Mouse (Mus musculus): ENCODE results near the gene Ifit2. TPM values are rescaled to one million over a fixed set of nuclear protein-coding genes. Genes with fewer than 3 reads are reported as not detected.

The Ifit2 gene
- polyA plus RNA-seq (2015; fragmentation: Nextera tagmentation; extraction: Ambion mirVana): 6.0 and 6.3 TPM in 2 replicates

DNA sequence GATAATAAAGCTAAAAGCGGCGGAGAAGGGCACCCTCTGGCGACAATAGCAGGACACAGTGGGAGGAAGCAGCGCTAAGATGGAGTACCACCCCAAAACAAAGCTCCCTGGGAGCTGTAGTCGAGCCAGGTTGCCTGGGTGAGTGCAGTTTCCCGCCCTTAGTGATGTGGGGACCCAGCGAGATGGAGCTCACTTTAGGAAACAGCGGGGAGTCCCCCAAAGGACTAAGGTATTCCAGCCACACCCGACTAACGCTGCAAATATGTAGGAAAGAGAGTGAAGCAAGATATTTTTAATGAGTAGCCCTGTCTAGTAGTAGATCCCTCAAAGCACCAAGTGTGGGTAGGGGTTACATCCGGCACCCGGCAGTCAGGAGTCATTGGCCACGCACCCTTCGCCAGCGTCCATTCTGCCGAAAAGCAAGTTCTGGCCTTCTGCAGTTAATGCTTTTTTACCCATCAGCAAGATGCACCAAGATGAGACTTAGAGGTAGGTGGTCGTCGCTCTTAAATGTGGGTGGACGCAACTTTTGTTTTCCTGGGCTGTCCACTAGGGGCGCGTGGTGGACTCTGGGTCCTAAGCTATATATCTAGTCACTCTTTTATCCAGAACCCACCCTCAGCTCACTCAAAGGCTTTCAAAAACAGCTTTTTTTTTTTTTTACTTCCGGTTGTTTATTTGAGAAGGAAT, at the start of gene Ifit2:
Ifit2 (plus strand) TSS at position 161 of the 690 bp plus-strand sequence.

GRCm38 (mm10) chr19:34526941-34527682, 23.4 kb upstream of the Ifit2 start, which contains the start of gene Lipa:
Gene Lipa (minus strand): TSS chr19:34527474.

DNA sequence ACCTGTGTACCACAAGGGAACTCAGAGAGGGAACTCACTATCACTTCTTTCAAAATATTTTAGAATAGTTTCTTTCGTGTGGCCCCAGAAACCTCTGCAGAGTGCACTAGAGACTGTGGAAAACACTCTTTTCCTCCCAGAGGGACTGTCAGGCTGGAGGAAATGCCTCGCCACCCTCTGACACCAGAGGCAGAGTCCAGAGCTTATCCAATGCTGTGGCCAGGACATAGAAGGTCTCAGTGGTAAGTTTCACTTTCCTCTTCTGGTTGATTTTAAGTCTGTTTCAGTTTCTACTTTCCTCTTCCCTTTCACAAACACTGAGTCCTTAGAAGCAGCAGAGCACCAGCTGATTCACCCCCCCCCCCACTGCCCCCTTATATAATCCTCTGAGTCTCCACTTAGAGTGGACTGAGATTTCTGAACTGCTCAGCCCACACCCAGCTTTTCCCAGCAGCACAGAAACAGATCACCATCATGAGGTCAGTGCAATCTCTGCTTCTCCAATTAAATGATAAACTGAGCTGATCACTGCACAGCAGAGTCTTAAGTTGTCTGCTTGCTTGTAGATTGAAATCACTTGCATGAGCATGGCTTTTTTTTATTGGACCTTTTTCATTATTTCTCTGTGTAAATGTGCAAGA, 32.8 kb downstream of the Ifit2 start, which contains the start of gene Ifit3:
Ifit3 (plus strand) TSS at position 406 of the 641 bp plus-strand sequence.

DNA sequence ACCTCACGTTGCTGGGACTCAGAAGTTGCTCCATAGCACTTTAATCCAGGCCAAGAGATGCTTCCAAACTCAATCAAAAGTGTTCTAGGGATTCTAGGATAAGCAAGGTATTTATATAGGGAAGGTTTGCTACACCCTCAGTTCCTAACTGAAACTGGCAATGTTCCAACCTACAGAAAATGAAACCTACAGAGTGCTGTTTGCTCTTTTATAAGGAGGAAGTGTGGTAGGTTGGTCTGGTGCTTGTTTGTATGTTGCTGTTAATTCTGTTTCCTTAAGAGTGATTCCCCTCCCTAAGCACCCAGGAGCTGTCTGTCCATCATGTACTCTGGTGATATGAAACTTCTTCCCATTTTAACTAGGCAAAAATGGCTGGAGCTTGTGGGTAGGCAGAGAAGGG, 51.4 kb downstream of the Ifit2 start, which contains the start of gene Ifit1bl1:
Ifit1bl1 (minus strand) TSS at position 69 of the 400 bp plus-strand sequence.

GRCm38 (mm10) chr19:34607237-34608051, 57.0 kb downstream of the Ifit2 start, which contains the start of gene Ifit3b:
Gene Ifit3b (plus strand): TSS chr19:34607970.

Other genes with a start within 250 kb of the Ifit2 start
- gene Ch25h, start 75.5 kb upstream of the Ifit2 start, polyA plus RNA-seq (2015; fragmentation: Nextera tagmentation; extraction: Ambion mirVana): 1.0 and 1.1 TPM in 2 replicates
- gene Lipa, start 23.2 kb upstream of the Ifit2 start, polyA plus RNA-seq (2015; fragmentation: Nextera tagmentation; extraction: Ambion mirVana): 14.9 and 19.3 TPM in 2 replicates
- gene Ifit3, start 32.8 kb downstream of the Ifit2 start, polyA plus RNA-seq (2015; fragmentation: Nextera tagmentation; extraction: Ambion mirVana): 4.4 and 4.5 TPM in 2 replicates
- 0.77 and 0.79 TPM in 2 replicates for gene Ifit1bl1, start 51.3 kb downstream of the Ifit2 start, polyA plus RNA-seq (2015; fragmentation: Nextera tagmentation; extraction: Ambion mirVana)
- gene Ifit3b, start 57.3 kb downstream of the Ifit2 start, polyA plus RNA-seq (2015; fragmentation: Nextera tagmentation; extraction: Ambion mirVana): 0.92 and 1.2 TPM in 2 replicates
- gene Ifit1bl2, start 90.0 kb downstream of the Ifit2 start, polyA plus RNA-seq (2015; fragmentation: Nextera tagmentation; extraction: Ambion mirVana): 0.12 and 0.16 TPM in 2 replicates
- 1.8 and 2.1 TPM in 2 replicates for gene Ifit1, start 90.2 kb downstream of the Ifit2 start, polyA plus RNA-seq (2015; fragmentation: Nextera tagmentation; extraction: Ambion mirVana)
- gene Slc16a12, start 196.6 kb downstream of the Ifit2 start, polyA plus RNA-seq (2015; fragmentation: Nextera tagmentation; extraction: Ambion mirVana): 3.6 and 4.6 TPM in 2 replicates